Mouse (Mus musculus): Measurements from ENCODE around the gene Irf4.

DNA sequence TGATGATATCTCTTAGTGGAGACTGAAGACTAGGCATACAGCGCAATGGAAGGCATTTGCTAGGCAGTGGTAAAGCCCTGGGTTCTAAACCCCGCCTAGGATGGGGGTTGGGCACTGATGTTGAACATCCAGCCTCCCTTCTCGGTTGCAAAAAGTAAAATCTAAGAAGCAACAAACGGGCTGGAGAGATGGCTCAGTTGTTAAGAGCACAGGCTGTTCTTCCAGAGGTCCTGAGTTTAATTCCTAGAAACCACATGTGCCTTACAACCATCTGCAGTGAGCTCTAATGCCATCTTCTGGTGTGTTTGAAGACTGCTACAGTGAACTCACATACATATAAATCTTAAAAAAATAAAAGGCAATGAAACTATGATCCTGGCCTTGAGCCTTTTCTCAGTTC is 13.2 kb downstream of the Irf4 start:
- no peak for TF ChIP-seq CTCF (IDR thresholded peaks at IDR 0.05; ENCODE audit: low read depth)
- TF ChIP-seq EP300 (IDR thresholded peaks at IDR 0.05; ENCODE audit: low read depth): no peak
